Mouse (Mus musculus): ENCODE measurements around the gene Mrpl1. TPM values are rescaled to one million over a fixed set of nuclear protein-coding genes. Genes with fewer than 3 reads are reported as not detected.

Mrpl1 gene
- total RNA-seq (2015), result 24.4 and 27.6 TPM in 2 replicates
- total RNA-seq (2017), result 33.4 and 38.2 TPM in 2 replicates

DNA sequence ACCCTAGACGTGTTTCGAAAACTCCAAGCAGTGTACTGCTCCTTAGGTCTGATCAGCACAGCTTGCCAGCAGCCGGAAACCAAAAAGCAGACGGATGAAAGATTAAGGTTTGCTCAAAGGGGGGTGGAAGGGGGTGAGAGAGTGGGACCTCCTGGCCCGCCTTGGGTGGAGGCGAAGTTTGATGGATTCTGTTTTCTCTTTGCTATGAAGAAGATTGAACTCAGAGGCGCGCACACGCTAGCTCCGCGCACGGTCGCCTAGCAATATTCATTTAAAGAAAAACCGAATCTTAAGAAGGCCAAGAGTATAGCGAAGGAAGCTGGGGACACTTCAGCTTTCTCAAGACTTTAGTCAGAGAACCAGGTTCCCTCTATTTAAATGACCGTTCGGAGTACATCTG, at the start of gene Mrpl1:
Gene Mrpl1 (plus strand): TSS at position 35 of the 400 bp plus-strand sequence.
- peak; percentile 41 for ATAC-seq (ENCODE audit: poor library complexity, severe bottlenecking)

DNA sequence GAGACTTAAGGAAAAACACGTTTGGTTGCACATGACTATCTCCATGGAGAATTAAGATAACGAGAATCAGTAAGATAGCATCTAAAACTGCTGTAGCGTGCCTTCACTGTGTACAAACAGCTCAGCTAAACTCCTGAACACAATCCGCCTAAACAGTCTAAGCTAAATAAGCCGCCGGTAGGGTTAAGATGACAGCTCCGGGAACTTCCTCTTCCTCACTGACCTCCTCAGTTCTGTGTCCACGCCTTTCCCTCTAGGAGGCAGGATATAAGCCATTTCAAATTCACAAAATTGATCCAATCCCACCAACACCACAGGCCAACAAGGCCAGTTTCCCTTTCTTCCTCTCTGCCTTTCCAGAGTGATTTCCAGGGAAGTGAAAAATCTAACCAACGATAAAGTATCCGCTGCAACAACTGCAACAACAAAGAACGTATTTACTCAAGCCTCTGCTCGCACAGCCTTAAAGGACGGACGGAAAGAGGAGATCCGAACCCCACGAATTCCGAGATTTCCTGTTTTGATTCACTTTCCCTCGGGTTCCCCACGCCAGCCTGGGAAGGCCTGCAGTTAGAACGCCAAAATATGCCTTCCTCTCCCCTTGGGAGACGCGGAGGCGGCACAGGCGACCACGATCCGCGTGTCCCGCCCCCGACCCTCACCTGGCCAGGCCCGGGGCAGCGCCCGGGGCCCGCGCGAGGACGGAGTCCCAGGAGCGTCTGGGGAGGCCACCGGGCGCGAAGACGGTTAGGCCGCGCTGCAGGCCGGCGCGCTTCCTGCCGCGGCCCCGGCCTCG, 48.6 kb upstream of the Mrpl1 start:
- peak; percentile 58 for ATAC-seq (ENCODE audit: poor library complexity, severe bottlenecking)

DNA sequence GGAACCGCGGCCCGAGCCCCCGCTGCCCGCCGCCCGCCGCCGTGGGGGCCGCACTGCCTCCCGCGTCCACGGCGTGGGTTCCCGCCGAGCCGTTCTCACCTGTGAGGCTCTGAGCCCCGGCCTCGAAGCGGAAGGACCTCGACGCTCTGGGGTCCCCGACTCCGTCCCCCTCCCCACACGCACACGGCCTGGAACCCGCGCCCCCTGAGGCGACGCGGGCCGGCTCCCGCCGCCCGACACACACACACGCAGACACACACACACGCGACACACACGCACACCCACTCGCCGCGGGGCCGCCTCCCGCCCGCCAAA, 48.1 kb upstream of the Mrpl1 start:
- ATAC-seq (ENCODE audit: poor library complexity, severe bottlenecking), result no peak

DNA sequence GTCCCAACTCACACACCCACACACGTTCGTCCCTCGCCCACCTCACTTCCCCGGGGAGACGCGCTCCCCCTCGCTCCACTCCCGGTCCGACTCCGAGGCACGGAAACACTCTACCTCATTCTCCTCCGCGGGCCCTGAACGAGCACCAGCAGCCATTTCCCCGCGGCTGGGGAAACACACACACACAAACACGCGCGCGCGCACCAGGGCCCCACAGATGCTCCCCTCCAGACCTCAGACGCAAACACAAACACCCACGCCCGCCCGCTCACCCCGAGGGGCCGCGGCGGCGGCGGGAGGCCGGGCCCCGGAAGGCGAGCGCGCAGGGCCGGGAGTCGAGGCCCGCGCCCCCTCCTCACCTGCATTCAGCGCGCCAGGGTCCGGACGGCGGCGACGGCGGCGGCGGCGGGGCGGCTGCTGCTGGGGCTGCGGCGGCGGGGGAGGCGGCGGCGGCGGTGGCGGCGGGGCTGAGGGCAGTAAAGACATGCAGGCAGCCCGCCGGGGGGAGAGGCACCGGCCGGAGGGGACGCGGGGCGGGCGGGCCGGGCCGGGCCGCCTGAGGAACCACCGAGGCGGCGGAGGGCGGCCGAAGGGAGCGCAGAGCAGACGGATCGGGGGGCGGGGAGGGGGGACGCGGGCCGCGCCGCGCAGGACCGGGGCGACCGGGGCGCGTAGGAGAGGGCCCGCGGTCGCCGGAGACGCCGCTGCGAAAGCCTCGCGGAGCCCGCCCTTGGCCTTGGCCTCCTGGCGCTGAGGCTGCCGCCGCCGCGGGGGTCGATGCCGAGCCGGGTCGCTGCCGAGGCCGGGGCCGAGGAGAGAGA, 47.5 kb upstream of the Mrpl1 start:
- ATAC-seq (ENCODE audit: poor library complexity, severe bottlenecking), result peak; percentile 25

DNA sequence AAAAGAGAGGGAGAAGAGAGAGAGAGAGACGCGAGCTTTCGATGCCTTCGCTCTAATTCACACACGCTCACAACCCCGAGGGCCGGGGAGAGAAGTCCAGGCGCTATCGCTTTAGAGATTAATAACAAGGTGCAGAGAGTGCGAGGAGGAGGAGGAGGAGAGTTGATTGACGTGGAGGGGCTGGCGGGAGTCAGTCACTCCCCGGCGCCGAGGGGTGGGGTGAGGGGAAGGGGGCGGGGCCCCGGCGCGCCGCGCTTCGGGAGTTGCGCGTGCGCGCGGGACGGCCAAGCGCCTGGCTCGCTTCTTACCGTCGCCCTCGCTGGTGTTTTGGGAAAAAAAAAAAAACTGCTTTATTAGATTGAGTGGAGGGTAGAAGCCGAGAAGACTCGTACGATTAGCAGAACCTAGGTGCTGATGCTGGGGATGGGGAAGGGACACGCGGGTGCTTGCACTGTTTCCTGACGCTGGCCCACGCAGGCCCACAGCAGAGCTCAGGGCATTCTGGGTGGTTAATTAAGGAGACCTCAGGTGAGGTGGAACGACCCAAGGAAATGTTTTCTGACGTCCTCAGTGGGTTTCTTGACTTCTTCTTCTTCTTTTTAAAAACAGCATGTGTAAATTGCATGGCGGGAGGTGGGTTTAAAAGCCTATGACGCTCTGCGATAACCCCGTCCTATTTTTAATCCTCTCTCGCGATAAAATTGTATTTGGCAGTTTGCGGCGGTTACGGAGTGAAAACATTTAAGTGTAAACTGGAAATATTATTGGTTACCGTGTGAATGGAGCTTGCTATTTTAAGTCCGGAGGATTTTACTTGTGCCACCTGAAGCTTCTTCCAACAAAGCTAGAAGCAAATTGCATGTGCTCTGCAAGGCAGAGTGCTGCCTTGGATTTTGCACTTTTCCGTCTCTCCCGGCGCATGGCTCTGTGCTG, 46.6 kb upstream of the Mrpl1 start:
- ATAC-seq (ENCODE audit: poor library complexity, severe bottlenecking), result peak; percentile 61

DNA sequence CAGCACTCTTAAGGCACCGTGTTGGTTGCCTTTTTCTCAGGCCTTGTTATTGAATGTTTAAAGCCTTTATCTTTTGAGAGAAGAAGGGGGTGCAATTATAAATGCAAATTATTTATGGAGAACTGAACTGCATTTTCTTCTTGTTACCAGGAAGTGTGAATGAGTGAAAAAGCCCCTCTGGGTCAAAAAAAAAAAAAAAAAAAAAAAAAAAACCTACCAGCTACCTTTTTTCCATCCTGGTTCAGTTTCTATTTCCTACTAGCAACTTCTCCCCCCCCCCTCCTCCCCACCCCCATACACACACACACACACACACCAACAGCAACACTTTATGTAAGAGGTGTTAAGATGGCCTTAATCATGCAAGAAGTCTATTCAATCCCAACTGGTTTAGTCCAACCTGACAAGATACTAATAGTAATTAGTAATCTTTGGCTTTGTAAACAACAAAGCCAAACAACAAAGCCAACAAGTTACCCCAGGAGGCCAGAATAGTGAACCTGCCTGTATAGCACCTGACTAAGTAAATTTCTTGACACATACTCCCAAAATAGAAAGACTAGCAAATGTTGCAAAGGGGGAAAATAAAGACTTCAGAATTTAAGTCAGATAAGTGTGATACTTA, 45.8 kb upstream of the Mrpl1 start:
- ATAC-seq (ENCODE audit: poor library complexity, severe bottlenecking), result no peak

DNA sequence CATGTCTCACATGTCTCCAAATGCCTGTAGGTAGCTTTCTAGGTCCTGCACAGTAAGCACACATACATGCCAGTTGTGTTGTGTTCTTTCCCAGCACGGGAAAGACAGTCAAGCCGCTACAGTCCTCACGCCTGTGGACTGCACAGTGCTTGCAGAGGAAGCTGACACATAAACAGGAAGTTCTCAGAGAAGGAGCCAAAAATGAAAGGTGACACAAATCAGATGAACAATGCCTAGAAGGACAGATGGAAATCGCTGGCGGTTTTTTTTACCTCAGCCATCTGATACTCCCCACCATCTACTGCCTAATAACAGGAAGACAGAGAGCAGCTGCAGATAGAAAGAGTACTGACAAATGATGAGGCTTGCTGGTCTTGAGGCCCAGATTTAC, 45.3 kb upstream of the Mrpl1 start, which contains the start of gene Cnot6l:
Gene Cnot6l (minus strand): TSS at position 151 of the 391 bp plus-strand sequence.
- peak; percentile 36 for ATAC-seq (ENCODE audit: poor library complexity, severe bottlenecking)

DNA sequence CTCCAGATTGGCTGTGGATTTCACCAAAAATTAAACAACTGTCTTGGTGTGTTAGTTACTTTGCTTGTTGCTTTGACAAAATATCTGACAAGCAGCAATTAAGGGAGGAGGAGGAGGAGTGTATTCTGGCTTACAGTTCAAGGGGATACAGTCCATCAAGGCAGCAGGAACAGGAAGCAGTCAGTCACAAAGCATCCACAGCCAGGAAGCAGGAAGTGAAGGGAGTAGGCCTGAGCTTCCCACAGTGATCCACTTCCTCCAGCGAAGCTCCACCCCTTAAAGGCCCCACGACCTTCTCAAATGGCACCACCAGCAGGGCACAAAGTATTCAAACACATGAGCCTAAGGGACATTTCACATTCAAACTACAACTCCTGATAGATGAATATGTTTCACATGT, 42.5 kb upstream of the Mrpl1 start:
- ATAC-seq (ENCODE audit: poor library complexity, severe bottlenecking), result 0 out of 2 replicates have a peak, but pooled peaks have one; percentile 8

DNA sequence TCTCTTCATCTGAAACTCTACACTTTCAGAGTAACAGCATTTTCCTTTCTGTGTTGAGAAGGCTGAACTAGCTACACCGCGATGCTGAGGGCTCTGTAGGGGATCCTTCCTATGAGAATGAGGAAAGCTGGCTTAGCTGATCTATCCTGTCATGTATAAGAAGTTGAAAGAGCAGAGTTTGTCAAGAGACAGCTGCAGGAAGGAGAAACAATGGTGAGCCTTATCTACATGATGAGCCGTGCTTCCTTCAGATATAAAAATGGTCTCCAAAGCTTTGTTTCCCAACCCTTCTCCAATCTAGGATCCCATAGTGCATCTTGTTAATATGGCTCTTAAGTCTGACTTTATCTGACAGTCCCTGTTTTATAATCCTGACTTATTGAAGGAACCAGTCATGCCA, 38.9 kb upstream of the Mrpl1 start:
- no peak for ATAC-seq (ENCODE audit: poor library complexity, severe bottlenecking)

DNA sequence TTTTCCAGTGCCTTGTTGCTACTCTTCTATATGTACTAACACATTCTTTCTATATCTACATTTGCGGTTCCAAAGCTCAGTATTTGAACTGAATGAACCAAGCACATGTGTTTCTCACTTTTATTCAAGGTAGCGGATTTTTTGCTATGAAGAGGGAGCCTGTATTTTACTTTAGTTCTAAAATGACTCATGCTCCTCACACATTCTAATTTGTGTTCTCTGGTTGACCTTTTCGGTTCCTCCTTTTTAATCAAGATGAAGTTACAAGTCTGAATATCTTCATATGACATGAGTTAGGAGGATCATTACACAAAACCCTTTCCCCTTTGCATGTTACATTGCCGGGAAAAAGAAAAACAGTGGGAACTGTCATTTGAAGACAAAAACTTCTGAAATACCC, 37.5 kb upstream of the Mrpl1 start:
- no peak for ATAC-seq (ENCODE audit: poor library complexity, severe bottlenecking)

DNA sequence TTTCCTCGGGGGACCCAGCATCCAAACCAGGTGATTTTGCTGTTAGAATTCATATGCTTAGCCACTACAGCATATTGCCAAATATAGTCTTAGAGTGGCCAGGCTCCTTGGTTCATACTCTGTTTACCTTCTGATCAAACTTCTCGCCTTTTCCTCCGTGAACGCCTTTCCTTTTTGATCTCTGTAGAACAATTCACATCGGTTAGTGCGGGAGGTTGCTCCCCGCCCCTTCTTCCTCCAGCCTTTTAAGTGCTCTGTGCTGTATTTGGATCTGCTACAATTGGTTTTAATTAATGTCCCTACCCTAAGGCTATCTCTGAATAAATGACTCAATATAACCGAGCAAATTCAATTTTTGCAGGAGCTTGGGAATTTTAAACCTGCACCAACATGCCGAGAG, 33.2 kb upstream of the Mrpl1 start:
- ATAC-seq (ENCODE audit: poor library complexity, severe bottlenecking), result no peak

DNA sequence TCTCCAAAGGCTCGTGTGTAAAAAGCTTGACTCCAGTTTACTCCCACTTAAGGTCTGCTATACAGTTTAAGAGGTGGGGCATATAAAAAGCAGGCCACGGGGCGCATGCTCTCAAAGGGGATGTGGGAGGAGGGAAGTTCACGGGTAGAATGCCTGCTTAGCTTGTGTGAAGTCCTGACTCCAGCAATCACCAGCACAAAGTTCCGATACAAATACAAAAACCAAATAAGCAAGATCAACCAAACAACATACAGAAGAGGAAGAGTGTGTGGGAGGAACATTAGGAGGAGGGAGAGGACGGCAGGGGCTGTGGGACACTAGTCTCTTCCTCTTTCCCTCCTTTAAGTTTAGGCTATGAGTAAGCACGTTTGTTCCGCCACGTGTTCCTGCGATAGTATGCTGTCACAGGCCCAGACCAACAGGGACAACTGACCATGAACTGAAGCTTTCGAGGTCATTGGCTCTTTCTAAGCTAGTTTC, 32.4 kb upstream of the Mrpl1 start:
- ATAC-seq (ENCODE audit: poor library complexity, severe bottlenecking), result peak; percentile 99

DNA sequence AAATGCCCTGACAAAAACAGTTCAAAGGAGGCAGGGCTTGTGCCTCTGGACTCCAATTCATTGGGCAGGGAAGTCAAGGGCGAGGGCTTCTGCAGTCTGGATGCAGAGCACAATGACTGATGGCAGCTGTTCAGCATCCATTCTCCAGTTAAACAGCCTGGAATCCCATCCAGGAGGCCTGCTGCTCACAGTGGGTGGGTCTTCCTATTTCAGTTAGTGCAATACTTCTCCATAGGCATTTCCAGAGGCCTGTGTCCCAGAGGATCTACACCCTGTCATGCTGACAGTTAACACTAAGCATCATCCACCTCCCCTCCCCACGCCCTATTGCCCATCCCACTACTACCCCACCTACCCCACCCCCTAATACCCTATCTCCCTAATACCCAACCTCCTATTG, 26.1 kb upstream of the Mrpl1 start:
- ATAC-seq (ENCODE audit: poor library complexity, severe bottlenecking), result no peak

DNA sequence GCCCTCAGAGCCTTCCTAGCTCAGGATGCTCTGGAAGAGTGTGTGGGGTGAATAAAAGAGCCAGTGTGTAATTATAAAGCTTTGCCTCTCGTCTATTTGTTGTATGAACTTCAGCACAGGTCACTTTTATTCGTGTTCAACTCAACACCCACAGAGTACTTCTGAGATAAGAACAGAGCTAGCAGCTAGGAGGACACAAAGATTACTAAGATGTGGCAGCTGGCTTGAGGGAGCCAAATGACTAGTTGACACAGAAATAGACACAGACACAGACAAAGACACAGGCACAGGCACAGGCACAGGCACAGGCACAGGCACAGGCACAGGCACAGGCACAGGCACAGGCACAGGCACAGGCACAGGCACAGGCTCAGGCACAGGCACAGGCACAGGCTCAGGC, 25.3 kb upstream of the Mrpl1 start:
- no peak for ATAC-seq (ENCODE audit: poor library complexity, severe bottlenecking)

DNA sequence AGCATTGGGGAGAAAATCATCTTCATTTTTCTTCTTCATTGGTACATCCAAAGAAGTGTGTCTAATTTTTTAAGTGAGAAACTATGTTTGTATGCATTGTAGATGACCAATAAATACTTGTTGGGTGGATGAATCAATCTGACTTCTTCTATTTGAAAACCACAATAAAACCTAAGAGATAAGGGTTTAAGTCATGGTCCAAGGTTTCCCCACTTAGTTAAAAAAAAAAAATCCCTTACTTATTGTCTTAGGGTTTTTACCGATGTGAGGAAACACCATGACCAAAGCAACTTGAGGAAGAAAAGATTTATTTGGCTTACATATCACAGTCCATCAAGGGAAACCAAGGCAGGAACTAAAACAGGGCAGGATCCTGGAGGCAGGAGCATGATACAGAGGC, 19.5 kb upstream of the Mrpl1 start:
- no peak for ATAC-seq (ENCODE audit: poor library complexity, severe bottlenecking)

DNA sequence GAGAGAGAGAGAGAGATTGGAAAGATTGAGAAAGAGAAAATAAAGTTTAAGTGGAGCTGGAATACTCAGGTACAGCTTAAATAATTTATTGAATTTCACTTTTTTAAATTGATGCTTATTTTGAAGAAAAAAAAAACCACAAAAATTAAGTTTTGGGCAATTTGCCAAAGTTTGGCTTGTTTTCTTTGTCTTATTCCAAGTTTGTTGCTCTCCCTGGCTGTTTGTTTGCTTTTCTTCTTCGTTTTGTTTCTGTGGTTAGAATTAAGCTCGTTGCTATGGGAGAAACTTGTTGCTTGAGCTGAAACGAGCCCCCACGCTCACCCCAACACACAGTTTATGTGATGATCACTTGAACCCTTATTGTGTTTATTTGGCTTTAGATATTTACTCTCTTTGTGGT, 18.0 kb upstream of the Mrpl1 start:
- no peak for ATAC-seq (ENCODE audit: poor library complexity, severe bottlenecking)

DNA sequence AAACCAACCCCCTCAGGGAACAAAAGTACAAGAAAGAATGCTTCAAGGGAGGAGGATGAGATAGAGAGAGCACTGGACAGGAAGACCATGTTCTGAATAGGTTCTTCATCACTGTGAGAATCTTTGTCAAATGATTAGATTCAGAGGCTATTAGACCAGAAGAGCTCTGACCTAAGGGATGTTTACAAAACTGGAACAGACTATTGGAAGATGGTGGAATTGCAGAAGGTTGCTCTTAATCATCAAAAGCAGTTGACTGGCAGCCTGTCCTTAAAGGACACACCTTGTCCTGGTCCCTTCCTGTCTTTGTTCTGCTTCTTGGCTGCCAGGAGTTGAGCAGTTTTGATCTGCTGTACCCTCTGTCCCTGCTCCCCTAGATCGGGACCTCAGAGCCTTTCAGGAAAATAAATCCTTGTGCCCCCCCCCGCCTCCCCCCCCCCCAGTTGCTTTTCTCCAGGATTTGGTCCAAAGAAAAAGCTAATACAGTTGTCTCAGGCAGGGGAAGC, 12.7 kb upstream of the Mrpl1 start:
- ATAC-seq (ENCODE audit: poor library complexity, severe bottlenecking), result no peak

DNA sequence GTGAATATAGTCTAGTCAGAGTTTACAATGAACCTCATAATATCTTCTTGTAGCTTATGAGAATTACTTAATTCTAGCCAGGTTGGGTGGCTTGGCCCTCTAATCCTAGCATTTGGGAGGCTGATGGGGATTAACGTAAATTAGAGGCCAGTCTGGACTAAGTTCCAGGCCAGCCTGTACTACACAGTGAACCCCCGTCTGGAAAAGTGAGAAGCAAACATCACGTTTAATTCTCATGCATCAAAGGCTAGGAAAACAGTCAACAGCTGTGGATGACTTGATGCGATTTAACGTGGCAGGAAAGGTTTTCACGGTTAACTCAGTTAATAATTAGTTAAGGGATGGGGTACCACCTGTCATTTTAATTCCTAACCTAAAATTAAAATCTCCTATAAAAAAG, 11.0 kb upstream of the Mrpl1 start:
- ATAC-seq (ENCODE audit: poor library complexity, severe bottlenecking), result no peak

DNA sequence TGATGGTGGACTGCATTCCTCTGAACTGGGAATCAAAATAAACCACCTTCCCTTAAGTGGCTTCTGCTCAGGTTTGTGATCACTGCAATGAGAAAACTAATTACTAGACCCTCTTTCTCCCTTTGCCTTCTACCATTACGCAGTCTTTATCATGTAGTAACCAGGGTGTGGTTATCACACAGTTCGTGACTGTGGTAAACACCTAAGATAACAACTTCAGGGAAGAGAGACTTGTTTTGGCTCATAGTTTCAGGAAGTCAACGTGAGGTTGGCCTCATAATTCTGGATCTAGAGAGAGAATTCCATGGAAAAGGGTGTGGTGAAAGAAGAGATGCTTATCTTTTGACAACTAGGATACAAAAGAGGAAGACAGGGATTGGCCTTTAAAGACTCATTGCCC, 9.0 kb upstream of the Mrpl1 start:
- 0 out of 2 replicates have a peak, but pooled peaks have one; percentile 24 for ATAC-seq (ENCODE audit: poor library complexity, severe bottlenecking)

DNA sequence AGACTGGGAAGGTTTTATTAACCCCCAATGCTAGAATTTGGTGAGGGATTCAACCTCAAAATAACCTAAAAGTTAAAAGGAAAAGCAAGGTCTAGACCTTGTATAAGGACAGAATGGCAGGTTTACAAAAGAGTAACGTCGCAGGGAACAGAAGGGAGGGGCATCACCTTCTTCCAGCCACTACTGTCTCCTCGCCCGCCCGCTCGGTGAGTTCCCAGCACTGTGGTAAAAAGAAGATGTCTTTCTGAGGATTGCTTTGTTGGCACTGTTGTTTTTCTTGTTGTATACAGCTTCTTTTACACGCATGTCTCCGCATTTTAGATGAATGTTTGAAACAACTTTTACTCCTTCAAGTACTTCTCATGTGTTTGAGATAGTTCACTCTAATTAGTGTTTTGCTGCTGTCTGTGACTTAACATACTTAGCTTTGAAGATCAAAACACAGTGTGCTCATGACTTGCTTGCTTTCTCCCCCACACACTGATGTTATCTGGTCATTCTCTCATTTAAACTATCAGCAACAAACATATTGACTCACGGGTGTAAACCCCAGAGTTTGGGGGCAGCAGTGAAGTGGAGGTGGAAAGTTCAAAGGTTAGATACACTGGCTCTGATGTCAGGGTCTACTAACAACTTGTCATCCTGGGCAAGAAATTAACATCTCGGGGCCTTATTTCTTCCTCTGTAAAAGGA, 7.7 kb upstream of the Mrpl1 start:
- 0 out of 2 replicates have a peak, but pooled peaks have one; percentile 31 for ATAC-seq (ENCODE audit: poor library complexity, severe bottlenecking)

Data from megakaryocyte, adult 5-6 weeks (primary cell).